Mouse (Mus musculus) CH12.LX (cell line): ENCODE results near the gene Pfkp. TPM values are rescaled to one million over a fixed set of nuclear protein-coding genes. Genes with fewer than 3 reads are reported as not detected.

Source experiments
- DNase-seq: peaks from one replicate; pipeline ENCODE4 v3.0.0-alpha.2; 2013; ENCODE audit errors: extremely low read depth
- H3K27ac ChIP-seq: 2 replicates; pipeline ENCODE4 v1.5.1; 2012; ENCODE audit warnings: low read depth, mild to moderate bottlenecking, control low read depth, moderate library complexity; ENCODE audit not compliant: insufficient read depth
- H3K27me3 ChIP-seq: replicated peaks from 2 replicates; pipeline ENCODE3; 2012; ENCODE audit warnings: inconsistent platforms
- H3K36me3 ChIP-seq, 2 experiments: replicated peaks in 1 of 2; 2 replicates each; pipeline versions ENCODE3 to v1.6.1; 2012; ENCODE audit warnings: inconsistent platforms in 1 of 2, low read length in 1 of 2, mild to moderate bottlenecking in 1 of 2, mixed read lengths in 1 of 2, moderate library complexity in 1 of 2; ENCODE audit not compliant: control insufficient read depth in 1 of 2, insufficient read depth in 1 of 2
- H3K4me1 ChIP-seq, 2 experiments: 2 replicates each; pipeline ENCODE4 v1.6.1; 2012; ENCODE audit warnings: inconsistent platforms in 1 of 2, moderate library complexity in 1 of 2; ENCODE audit not compliant: insufficient read depth in 2 of 2, control insufficient read depth in 1 of 2
- H3K4me2 ChIP-seq: 2 replicates; pipeline ENCODE4 v1.6.1; 2012; ENCODE audit warnings: low read depth, mild to moderate bottlenecking, control low read depth; ENCODE audit not compliant: poor library complexity, insufficient read depth, severe bottlenecking
- H3K4me3 ChIP-seq, 3 experiments: fragments of 150-350 bp in 1 of 3; sonication (generic) in 1 of 3; replicated peaks in 1 of 3; 2 replicates each; pipeline versions ENCODE3 to v1.5.1; 2011 to 2012; ENCODE audit warnings: low read depth in 2 of 3, low read length in 2 of 3, mild to moderate bottlenecking in 2 of 3, moderate library complexity in 2 of 3, control low read depth in 1 of 3, improper control_type of control experiment in 1 of 3, inconsistent platforms in 1 of 3, mixed read lengths in 1 of 3; ENCODE audit not compliant: poor library complexity in 1 of 3
- H3K79me2 ChIP-seq: replicated peaks from 2 replicates; pipeline ENCODE4 v1.6.1; 2012; ENCODE audit warnings: mild to moderate bottlenecking, moderate library complexity; ENCODE audit not compliant: control insufficient read depth, poor library complexity, insufficient read depth, severe bottlenecking; ENCODE audit errors: extremely low read depth
- H3K9ac ChIP-seq: 2 replicates; pipeline ENCODE4 v1.6.1; 2012; ENCODE audit warnings: low read depth, mild to moderate bottlenecking, control low read depth, moderate library complexity; ENCODE audit not compliant: insufficient read depth
- H3K9me3 ChIP-seq: replicated peaks from 2 replicates; pipeline ENCODE3; 2012; ENCODE audit warnings: low read length, inconsistent platforms, mixed read lengths
- BHLHE40 ChIP-seq: IDR thresholded peaks from 2 replicates; pipeline ENCODE4 v1.6.1; 2011; ENCODE audit warnings: mild to moderate bottlenecking, low read depth, low read length, improper control_type of control experiment
- CHD1 ChIP-seq: IDR thresholded peaks from 2 replicates; pipeline ENCODE4 v1.6.1; 2012; ENCODE audit warnings: low read depth, low read length, improper control_type of control experiment, inconsistent platforms
- CTCF ChIP-seq, 2 experiments: IDR thresholded peaks in 1 of 2; conservative IDR thresholded peaks in 1 of 2; 2 replicates each; pipeline ENCODE4 v1.5.1; 2011 to 2012; ENCODE audit warnings: low read depth in 2 of 2, low read length in 2 of 2, improper control_type of control experiment in 1 of 2, inconsistent platforms in 1 of 2, mild to moderate bottlenecking in 1 of 2, moderate library complexity in 1 of 2
- ELF1 ChIP-seq: IDR thresholded peaks from 2 replicates; pipeline ENCODE4 v1.6.1; 2014; ENCODE audit warnings: low read depth, mild to moderate bottlenecking, inconsistent platforms, low read length, improper control_type of control experiment
- EP300 ChIP-seq: IDR thresholded peaks from 2 replicates; pipeline ENCODE4 v1.6.1; 2011; ENCODE audit warnings: low read length, improper control_type of control experiment
- ETS1 ChIP-seq: conservative IDR thresholded peaks from 2 replicates; pipeline ENCODE4 v1.6.1; 2012; ENCODE audit warnings: low read depth, mild to moderate bottlenecking, inconsistent platforms, low read length, improper control_type of control experiment, moderate library complexity
- KAT2A ChIP-seq: IDR thresholded peaks from 2 replicates; pipeline ENCODE4 v1.6.1; 2012; ENCODE audit warnings: low read length, improper control_type of control experiment, inconsistent platforms; ENCODE audit not compliant: insufficient replicate concordance
- MAX ChIP-seq: IDR thresholded peaks from 2 replicates; pipeline ENCODE4 v1.6.1; 2011; ENCODE audit warnings: low read length, improper control_type of control experiment
- MAZ ChIP-seq: IDR thresholded peaks from 2 replicates; pipeline ENCODE4 v1.6.1; 2012; ENCODE audit warnings: low read depth, mild to moderate bottlenecking, inconsistent platforms, low read length, improper control_type of control experiment, moderate library complexity
- MEF2A ChIP-seq: IDR thresholded peaks from 2 replicates; pipeline ENCODE4 v1.6.1; 2014; ENCODE audit warnings: low read depth, mild to moderate bottlenecking, inconsistent platforms, low read length, improper control_type of control experiment, borderline replicate concordance
- NELFE ChIP-seq: IDR thresholded peaks from 2 replicates; pipeline ENCODE4 v1.6.1; 2011; ENCODE audit warnings: low read depth, low read length, improper control_type of control experiment
- NRF1 ChIP-seq: IDR thresholded peaks from 2 replicates; pipeline ENCODE4 v1.6.1; 2014; ENCODE audit warnings: low read depth, mild to moderate bottlenecking, inconsistent platforms, low read length, improper control_type of control experiment, moderate library complexity
- POLR2A ChIP-seq: IDR thresholded peaks from 2 replicates; pipeline ENCODE4 v1.6.1; 2011; ENCODE audit warnings: low read depth, mild to moderate bottlenecking, improper control_type of control experiment, low read length
- RAD21 ChIP-seq: IDR thresholded peaks from 2 replicates; pipeline ENCODE4 v1.6.1; 2011; ENCODE audit warnings: low read depth, mild to moderate bottlenecking, low read length, improper control_type of control experiment, moderate library complexity
- RCOR1 ChIP-seq: conservative IDR thresholded peaks from 2 replicates; pipeline ENCODE4 v1.6.1; 2012; ENCODE audit warnings: low read depth, mild to moderate bottlenecking, inconsistent platforms, low read length, improper control_type of control experiment
- SMC3 ChIP-seq: IDR thresholded peaks from 2 replicates; pipeline ENCODE4 v1.6.1; 2011; ENCODE audit warnings: low read depth, low read length, improper control_type of control experiment
- TBP ChIP-seq: conservative IDR thresholded peaks from 2 replicates; pipeline ENCODE4 v1.6.1; 2011; ENCODE audit warnings: low read depth, low read length, improper control_type of control experiment
- TCF12 ChIP-seq: IDR thresholded peaks from 2 replicates; pipeline ENCODE4 v1.6.1; 2014; ENCODE audit warnings: low read depth, mild to moderate bottlenecking, inconsistent platforms, low read length, improper control_type of control experiment
- ZC3H11A ChIP-seq: IDR thresholded peaks from 2 replicates; pipeline ENCODE4 v1.6.1; 2012; ENCODE audit warnings: low read depth, mild to moderate bottlenecking, inconsistent platforms, low read length, improper control_type of control experiment
- ZKSCAN1 ChIP-seq: IDR thresholded peaks from 2 replicates; pipeline ENCODE4 v1.6.1; 2012; ENCODE audit warnings: low read depth, inconsistent platforms, low read length, improper control_type of control experiment, borderline replicate concordance
- ZMIZ1 ChIP-seq: IDR thresholded peaks from 2 replicates; pipeline ENCODE4 v1.6.1; 2012; ENCODE audit warnings: low read depth, mild to moderate bottlenecking, inconsistent platforms, low read length, improper control_type of control experiment
- ZNF384 ChIP-seq: IDR thresholded peaks from 2 replicates; pipeline ENCODE4 v1.6.1; 2012; ENCODE audit warnings: low read depth, low read length, improper control_type of control experiment, inconsistent platforms
- dilution Hi-C: fragments of 300-500 bp; cut with MboI; formaldehyde crosslinking; loops from 2 replicates; pipeline ENCODE4 v1.14.3; 2020; ENCODE audit warnings: low sequenced_read_pairs; ENCODE audit not compliant: extremely low pct_unique_long_range_greater_than_20kb, extremely low pct_ligation_motif_present
- in situ Hi-C: fragments of 300-500 bp; cut with MboI; formaldehyde crosslinking; loops from 3 replicates; pipeline ENCODE4 v1.14.3; 2019; ENCODE audit warnings: low sequenced_read_pairs, low pct_ligation_motif_present, low pct_unique_long_range_greater_than_20kb, mixed read lengths
- polyA plus RNA-seq: library from polyadenylated mRNA; unstranded; fragments of >175 nt; gene quantifications from 2 replicates; pipeline ENCODE4 v1.2.1, GENCODE M21; 2012; ENCODE audit warnings: low read depth; ENCODE audit not compliant: insufficient read length
- total RNA-seq, 2 experiments: library from RNA; depleted of rRNA; stranded (reverse); fragments of 300-350 nt in 1 of 2; fragments of >200 nt in 1 of 2; gene quantifications; 2 replicates each; pipeline ENCODE4 v1.2.3; 2012 to 2014

Gene Pfkp
- total and polyA plus RNA-seq, 3 experiments = 211 to 417 (median 239) TPM

- peak overlapping the region; percentile 78 for H3K9ac ChIP-seq
- no peaks in the 10 kb centered on the region for H3K27me3 ChIP-seq
- in situ Hi-C loops = loop anchor here (25.0 kb wide), 1 partner anchor 784 kb away; the partner anchor contains the start of gene Klf6
- H3K4me2 ChIP-seq = peak overlapping the region; percentile 79
- TF ChIP-seq BHLHE40 (no peak), ZMIZ1 (no peak), CHD1 (peak; percentile 64; the same call in 1 of the 2 replicates), ZNF384 (no peak)
- TF ChIP-seq, all 38 proteins: peak for 1
- peaks cover 0 to 24% of the 10 kb centered on the region in 2 experiments for H3K36me3 ChIP-seq
- dilution Hi-C loops = no loop called here
- H3K4me3 ChIP-seq = peak overlapping the region; percentile 64 to 95 (median 95)
- no peak for DNase-seq
- peaks cover 51% of the 10 kb centered on the region for H3K79me2 ChIP-seq
- peak overlapping the region; percentile 62 for H3K27ac ChIP-seq
- peaks cover 4 to 47% of the 10 kb centered on the region in 2 experiments; a peak in 3 of 4 replicates for H3K4me1 ChIP-seq
- no peaks in the 10 kb centered on the region for H3K9me3 ChIP-seq
Measured at GRCm38 (mm10) chr13:6646674-6647066, 1.9 kb downstream of the Pfkp start.

DNA sequence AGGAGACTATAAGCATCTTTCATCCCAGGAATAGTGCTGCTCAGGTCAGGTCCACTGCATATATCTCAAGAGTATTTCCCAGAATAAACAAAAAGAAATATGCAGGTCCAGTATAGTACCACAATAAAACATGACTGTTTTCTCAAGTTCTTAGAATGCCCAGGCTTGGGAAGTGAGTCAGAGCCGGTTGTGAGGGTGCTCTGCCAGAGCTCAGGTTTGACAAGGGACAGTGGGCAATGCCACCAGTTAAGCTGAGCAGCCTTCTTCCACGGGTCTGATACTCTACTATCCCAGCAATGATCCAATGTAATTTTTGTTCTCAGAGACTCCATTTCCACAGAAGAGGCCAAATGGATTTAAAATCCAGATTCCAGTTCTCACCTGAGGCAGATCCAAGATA lies 2.3 kb downstream of the Pfkp start:
- H3K27me3 ChIP-seq = no peaks in the 10 kb centered on the region
- no peak for TF ChIP-seq NRF1
- TF ChIP-seq MEF2A = no peak
- no peak for TF ChIP-seq SMC3
- no peak for TF ChIP-seq KAT2A
- no peak for TF ChIP-seq TCF12
- no peak for TF ChIP-seq CHD1
- no peak for TF ChIP-seq POLR2A
- no peak for TF ChIP-seq ZKSCAN1
- TF ChIP-seq NELFE = no peak
- no peak for TF ChIP-seq CTCF (conservative IDR thresholded peaks at IDR 0.05 in 1 of 2, IDR thresholded peaks at IDR 0.05 in 1 of 2; ENCODE audit: low read depth in 2 of 2, low read length in 2 of 2)
- no peak for TF ChIP-seq TBP
- TF ChIP-seq EP300 = no peak
- TF ChIP-seq ZC3H11A = no peak
- TF ChIP-seq ETS1 = no peak
- no peak for TF ChIP-seq RAD21
- TF ChIP-seq MAZ = no peak
- TF ChIP-seq MAX = no peak
- no peak for TF ChIP-seq RCOR1
- TF ChIP-seq ELF1 = no peak
- DNase-seq = no peak
- no peaks in the 10 kb centered on the region for H3K9me3 ChIP-seq
- H3K4me3 ChIP-seq = peak overlapping the region; percentile 36 to 95 (median 64)
- peak overlapping the region; percentile 79 for H3K4me2 ChIP-seq
- dilution Hi-C loops (no loop called here), in situ Hi-C loops (loop anchor here (25.0 kb wide), 1 partner anchor 784 kb away; the partner anchor contains the start of gene Klf6)
- H3K4me1 ChIP-seq = peaks cover 4 to 52% of the 10 kb centered on the region in 2 experiments; a peak in 3 of 4 replicates
- peaks cover 51% of the 10 kb centered on the region for H3K79me2 ChIP-seq
- H3K9ac ChIP-seq = peak overlapping the region; percentile 78
- no peak overlapping the region for H3K27ac ChIP-seq
- peaks cover 0 to 28% of the 10 kb centered on the region in 2 experiments for H3K36me3 ChIP-seq
